In genomic region chr7:113513963-113514649, GRCm38 (mm10) we compare ENCODE assay signal across 8 mouse cellular contexts. TPM values are rescaled to one million over a fixed set of nuclear protein-coding genes. Genes with fewer than 3 reads are reported as not detected.
DNase-seq lines count a peak whose midpoint lies in the region; ATAC-seq lines count a peak whose summit lies in the region.

No protein-coding gene starts in this region.

- DNase-seq in frontal cortex, postnatal 25 days (ENCODE audit: low spot score in 2 of 2), result no peak
- DNase-seq in urinary bladder, postnatal 14 days (ENCODE audit: low spot score), result peak; percentile 22
- DNase-seq in urinary bladder, postnatal 36 days (ENCODE audit: low spot score in 2 of 2), result no peak
- DNase-seq in retina, embryonic 14.5 days (ENCODE audit: low spot score), result peak; percentile 57
- DNase-seq in cerebellum, adult 9-11 months, result no peak

- H3K4me3 ChIP-seq in heart, embryonic 16.5 days (ENCODE audit: low read length), result peak overlapping the region; percentile 99
- peak overlapping the region; percentile 91 for H3K4me3 ChIP-seq in liver, embryonic 15.5 days (replicated peaks)

- peaks cover 14% of the 10 kb centered on the region for H3K4me1 ChIP-seq in heart, embryonic 16.5 days (ENCODE audit: control insufficient read depth, insufficient read depth, low read length)
- peaks cover 43% of the 10 kb centered on the region for H3K4me1 ChIP-seq in liver, embryonic 15.5 days (replicated peaks)

- no peaks in the 10 kb centered on the region for H3K9me3 ChIP-seq in heart, embryonic 16.5 days (replicated peaks; ENCODE audit: control insufficient read depth, low read length)
- no peaks in the 10 kb centered on the region for H3K9me3 ChIP-seq in liver, embryonic 15.5 days (replicated peaks)

- peak; percentile 60 for ATAC-seq in frontal cortex, adult (ENCODE audit: low TSS enrichment)
- ATAC-seq in heart, embryonic 16.5 days (replicated peaks; ENCODE audit: extremely low read depth, insufficient read depth, low FRiP score), result peak; percentile 75
- ATAC-seq in liver, embryonic 15.5 days (ENCODE audit: insufficient read depth), result peak; percentile 83

- no peaks in the 10 kb centered on the region for H3K36me3 ChIP-seq in heart, embryonic 16.5 days (ENCODE audit: control insufficient read depth, insufficient read depth)
- no peaks in the 10 kb centered on the region for H3K36me3 ChIP-seq in liver, embryonic 15.5 days (replicated peaks)

- peak overlapping the region; percentile 97 for H3K9ac ChIP-seq in heart, embryonic 16.5 days (ENCODE audit: low read length)
- H3K9ac ChIP-seq in liver, embryonic 15.5 days, result peak overlapping the region; percentile 84

- H3K27ac ChIP-seq in heart, embryonic 16.5 days (ENCODE audit: low read length), result peak overlapping the region; percentile 94
- peak overlapping the region; percentile 89 for H3K27ac ChIP-seq in liver, embryonic 15.5 days (replicated peaks)

- H3K27me3 ChIP-seq in heart, embryonic 16.5 days (ENCODE audit: control insufficient read depth, insufficient read depth, low read length), result no peaks in the 10 kb centered on the region
- H3K27me3 ChIP-seq in liver, embryonic 15.5 days, result peaks cover 14% of the 10 kb centered on the region; the same call in 1 of the 2 replicates

- under 1% methylated on average over 45 of the region's 45 CpGs for WGBS in heart, embryonic 16.5 days
- under 1% methylated on average over 41 of the region's 45 CpGs for WGBS in liver, embryonic 15.5 days (ENCODE audit: insufficient replicate concordance)

- H3K4me2 ChIP-seq in heart, embryonic 16.5 days (ENCODE audit: low read depth, low read length), result peak overlapping the region; percentile 85
- peak overlapping the region; percentile 96 for H3K4me2 ChIP-seq in liver, embryonic 15.5 days

RNA-seq across cellular contexts. Expression of gene Far1, which starts 0.5 kb away (rescaled TPM):
- 43.4 and 47.2 TPM in 2 replicates for polyA plus RNA-seq in heart, embryonic 16.5 days (2015; fragmentation: Nextera tagmentation; extraction: Ambion mirVana)
- 20.7 and 22.2 TPM in 2 replicates for polyA plus RNA-seq in liver, embryonic 15.5 days (2015; fragmentation: Nextera tagmentation; extraction: Ambion mirVana)

Comparison
In these comparisons a context has a peak if more than half of its experiments do, and no peak if none do; other contexts are left out.
1. DNase-seq: peak in urinary bladder, postnatal 14 days (single experiment) and retina, embryonic 14.5 days (single experiment); none in frontal cortex, postnatal 25 days (0 of 2), urinary bladder, postnatal 36 days (0 of 2) and cerebellum, adult 9-11 months (single experiment).
2. Peak in every context shown above with its lines, with median percentiles within 50 percentile points of each other: ATAC-seq.